Mouse (Mus musculus) MEL (cell line): ENCODE measurements around the gene Rbms3. TPM values are rescaled to one million over a fixed set of nuclear protein-coding genes. Genes with fewer than 3 reads are reported as not detected.

ENCODE experiments used
- DNase-seq: peaks from one replicate; pipeline ENCODE4 v3.0.0; 2011; ENCODE audit warnings: low read depth, low spot score
- H3K27ac ChIP-seq: 2 replicates; pipeline ENCODE4 v1.5.1; 2012; ENCODE audit warnings: low read depth, mild to moderate bottlenecking, control low read depth, low read length, moderate library complexity; ENCODE audit not compliant: control insufficient read depth
- H3K27me3 ChIP-seq, 2 experiments: fragments of 150-350 bp in 1 of 2; sonication (generic) in 1 of 2; 2 replicates each; pipeline ENCODE4 v1.6.1; 2012; ENCODE audit warnings: low read length in 2 of 2, mild to moderate bottlenecking in 2 of 2, improper control_type of control experiment in 1 of 2, moderate library complexity in 1 of 2; ENCODE audit not compliant: insufficient read depth in 2 of 2, control insufficient read depth in 1 of 2
- H3K36me3 ChIP-seq, 2 experiments: 2 replicates each; pipeline ENCODE4 v1.6.1; 2012 to 2014; ENCODE audit warnings: low read length in 2 of 2, improper control_type of control experiment in 1 of 2, inconsistent platforms in 1 of 2, mild to moderate bottlenecking in 1 of 2; ENCODE audit not compliant: insufficient read depth in 2 of 2, control insufficient read depth in 1 of 2
- H3K4me1 ChIP-seq, 2 experiments: fragments of 150-350 bp in 1 of 2; sonication (generic) in 1 of 2; 2 replicates each; pipeline ENCODE4 v1.6.1; 2012; ENCODE audit warnings: low read length in 2 of 2, improper control_type of control experiment in 1 of 2, mild to moderate bottlenecking in 1 of 2; ENCODE audit not compliant: insufficient read depth in 2 of 2, control insufficient read depth in 1 of 2
- H3K4me3 ChIP-seq, 2 experiments: fragments of 150-350 bp in 1 of 2; sonication (generic) in 1 of 2; 2 replicates each; pipeline ENCODE4 v1.5.1; 2012; ENCODE audit warnings: low read depth in 2 of 2, low read length in 2 of 2, mild to moderate bottlenecking in 2 of 2, moderate library complexity in 2 of 2, control low read depth in 1 of 2, improper control_type of control experiment in 1 of 2; ENCODE audit not compliant: control insufficient read depth in 1 of 2, insufficient read depth in 1 of 2
- H3K79me2 ChIP-seq: 2 replicates; pipeline ENCODE4 v1.6.1; 2012; ENCODE audit warnings: mild to moderate bottlenecking, low read length, moderate library complexity; ENCODE audit not compliant: control insufficient read depth, poor library complexity, insufficient read depth
- H3K9ac ChIP-seq: 2 replicates; pipeline ENCODE4 v1.6.1; 2012; ENCODE audit warnings: low read depth, mild to moderate bottlenecking, control low read depth, low read length, moderate library complexity; ENCODE audit not compliant: control insufficient read depth, poor library complexity, severe bottlenecking
- H3K9me3 ChIP-seq: fragments of 150-350 bp; sonication (generic); replicated peaks from 2 replicates; pipeline ENCODE4 v1.6.1; 2012; ENCODE audit warnings: mild to moderate bottlenecking, low read length, improper control_type of control experiment, moderate library complexity; ENCODE audit not compliant: insufficient read depth
- CHD1 ChIP-seq: IDR thresholded peaks from 2 replicates; pipeline ENCODE4 v1.6.1; 2012; ENCODE audit warnings: low read depth, mild to moderate bottlenecking, inconsistent platforms, low read length, improper control_type of control experiment
- CTCF ChIP-seq, 3 experiments: IDR thresholded peaks in 2 of 3; conservative IDR thresholded peaks in 1 of 3; 2 replicates each; pipeline ENCODE4 v1.5.1; 2011 to 2012; ENCODE audit warnings: low read length in 3 of 3, low read depth in 2 of 3, mild to moderate bottlenecking in 2 of 3, improper control_type of control experiment in 1 of 3, inconsistent platforms in 1 of 3, mixed read lengths in 1 of 3, moderate library complexity in 1 of 3; ENCODE audit not compliant: control insufficient read depth in 1 of 3, insufficient read depth in 1 of 3, poor library complexity in 1 of 3, severe bottlenecking in 1 of 3
- E2F4 ChIP-seq: IDR thresholded peaks from 2 replicates; pipeline ENCODE4 v1.6.1; 2011; ENCODE audit warnings: low read depth, low read length, improper control_type of control experiment, borderline replicate concordance
- EP300 ChIP-seq, 2 experiments: IDR thresholded peaks; 2 replicates each; pipeline ENCODE4 v1.6.1; 2011; ENCODE audit warnings: improper control_type of control experiment in 2 of 2, low read length in 2 of 2, low read depth in 1 of 2, mild to moderate bottlenecking in 1 of 2
- GABPA ChIP-seq: IDR thresholded peaks from 2 replicates; pipeline ENCODE4 v1.6.1; 2012; ENCODE audit warnings: low read depth, mild to moderate bottlenecking, inconsistent platforms, low read length, improper control_type of control experiment, moderate library complexity
- JUND ChIP-seq: IDR thresholded peaks from 2 replicates; pipeline ENCODE4 v1.6.1; 2011; ENCODE audit warnings: low read depth, mild to moderate bottlenecking, improper control_type of control experiment, low read length
- KAT2A ChIP-seq: conservative IDR thresholded peaks from 2 replicates; pipeline ENCODE4 v1.6.1; 2012; ENCODE audit warnings: low read depth, low read length, improper control_type of control experiment, inconsistent platforms
- MAX ChIP-seq: IDR thresholded peaks from 2 replicates; pipeline ENCODE4 v1.6.1; 2011; ENCODE audit warnings: low read length, improper control_type of control experiment
- MXI1 ChIP-seq: IDR thresholded peaks from 2 replicates; pipeline ENCODE4 v1.6.1; 2011; ENCODE audit warnings: mild to moderate bottlenecking, low read depth, low read length, improper control_type of control experiment
- MYC ChIP-seq: IDR thresholded peaks from 2 replicates; pipeline ENCODE4 v1.6.1; 2011; ENCODE audit warnings: low read depth, mild to moderate bottlenecking, low read length, improper control_type of control experiment, moderate library complexity
- NELFE ChIP-seq: IDR thresholded peaks from 2 replicates; pipeline ENCODE4 v1.6.1; 2011; ENCODE audit warnings: low read depth, low read length, improper control_type of control experiment
- POLR2AphosphoS5 ChIP-seq: IDR thresholded peaks from 2 replicates; pipeline ENCODE4 v1.6.1; 2012; ENCODE audit warnings: low read depth, borderline replicate concordance, mild to moderate bottlenecking, inconsistent platforms, low read length, moderate library complexity, mixed read lengths
- RAD21 ChIP-seq: IDR thresholded peaks from 2 replicates; pipeline ENCODE4 v1.6.1; 2011; ENCODE audit warnings: mild to moderate bottlenecking, low read depth, low read length, improper control_type of control experiment
- RCOR1 ChIP-seq: IDR thresholded peaks from 2 replicates; pipeline ENCODE4 v1.6.1; 2012; ENCODE audit warnings: low read depth, mild to moderate bottlenecking, inconsistent platforms, low read length, improper control_type of control experiment
- SIN3A ChIP-seq: IDR thresholded peaks from 2 replicates; pipeline ENCODE4 v1.6.1; 2012; ENCODE audit warnings: low read length, improper control_type of control experiment, inconsistent platforms
- TAL1 ChIP-seq: IDR thresholded peaks from 2 replicates; pipeline ENCODE4 v1.6.1; 2012; ENCODE audit warnings: mild to moderate bottlenecking, inconsistent platforms, low read length, moderate library complexity, mixed read lengths
- TBP ChIP-seq: IDR thresholded peaks from 2 replicates; pipeline ENCODE4 v1.8.0; 2011; ENCODE audit warnings: low read depth, low read length, improper control_type of control experiment
- TCF12 ChIP-seq: IDR thresholded peaks from 2 replicates; pipeline ENCODE4 v1.6.1; 2014; ENCODE audit warnings: low read depth, mild to moderate bottlenecking, inconsistent platforms, low read length, improper control_type of control experiment, moderate library complexity
- USF1 ChIP-seq: IDR thresholded peaks from 2 replicates; pipeline ENCODE4 v1.6.1; 2014; ENCODE audit warnings: low read depth, mild to moderate bottlenecking, inconsistent platforms, low read length, improper control_type of control experiment, moderate library complexity
- USF2 ChIP-seq, 2 experiments: IDR thresholded peaks; 2 replicates each; pipeline ENCODE4 v1.6.1; 2011 to 2012; ENCODE audit warnings: improper control_type of control experiment in 2 of 2, low read length in 2 of 2, borderline replicate concordance in 1 of 2, inconsistent platforms in 1 of 2, low read depth in 1 of 2, mild to moderate bottlenecking in 1 of 2; ENCODE audit not compliant: insufficient read depth in 1 of 2
- ZKSCAN1 ChIP-seq: IDR thresholded peaks from 2 replicates; pipeline ENCODE4 v1.6.1; 2012; ENCODE audit warnings: low read depth, mild to moderate bottlenecking, inconsistent platforms, low read length, improper control_type of control experiment, moderate library complexity
- ZNF384 ChIP-seq: IDR thresholded peaks from 2 replicates; pipeline ENCODE4 v1.6.1; 2012; ENCODE audit warnings: low read depth, mild to moderate bottlenecking, inconsistent platforms, low read length, improper control_type of control experiment
- polyA plus RNA-seq, 2 experiments: library from polyadenylated mRNA; stranded (reverse) in 1 of 2; unstranded in 1 of 2; fragments of >175 nt in 1 of 2; fragments of >200 nt in 1 of 2; gene quantifications; 2 replicates each; pipeline versions ENCODE4 v1.2.1 to v1.2.4; 2012; ENCODE audit warnings: low replicate concordance in 2 of 2, low read depth in 1 of 2; ENCODE audit not compliant: insufficient read length in 2 of 2, insufficient read depth in 1 of 2, missing spikeins in 1 of 2
- total RNA-seq: library from RNA; depleted of rRNA; stranded (reverse); fragments of 300-350 nt; gene quantifications from 2 replicates; pipeline ENCODE4 v1.2.3, GENCODE M21; 2012

The Rbms3 gene
- total and polyA plus RNA-seq, 3 experiments: not detected

- Histone ChIP-seq H3K79me2 (no peaks in the 10 kb centered on the region), H3K27ac (no peak overlapping the region), H3K4me3 (no peak overlapping the region), H3K9ac (no peak overlapping the region), H3K27me3 (no peaks in the 10 kb centered on the region; a peak in 1 of 4 replicates), H3K9me3 (no peaks in the 10 kb centered on the region), H3K4me1 (no peaks in the 10 kb centered on the region), H3K36me3 (no peaks in the 10 kb centered on the region)
- no peak for DNase-seq
- no peak for TF ChIP-seq ZNF384
- no peak for TF ChIP-seq JUND
- TF ChIP-seq USF1: no peak
- no peak for TF ChIP-seq MXI1
- TF ChIP-seq MYC: no peak
- no peak for TF ChIP-seq EP300 (IDR thresholded peaks at IDR 0.05; ENCODE audit: low read depth in 1 of 2, low read length in 2 of 2)
- TF ChIP-seq MAX: no peak
- no peak for TF ChIP-seq POLR2AphosphoS5
- TF ChIP-seq TBP: no peak
- TF ChIP-seq ZKSCAN1: no peak
- TF ChIP-seq NELFE: no peak
- no peak for TF ChIP-seq GABPA
- TF ChIP-seq TCF12: no peak
- TF ChIP-seq CTCF (IDR thresholded peaks at IDR 0.05 in 2 of 3, conservative IDR thresholded peaks at IDR 0.05 in 1 of 3; ENCODE audit: control insufficient read depth in 1 of 3, insufficient read depth in 1 of 3, low read depth in 2 of 3, low read length in 3 of 3, poor library complexity in 1 of 3, severe bottlenecking in 1 of 3): no peak
- no peak for TF ChIP-seq E2F4
- TF ChIP-seq USF2 (IDR thresholded peaks at IDR 0.05; ENCODE audit: borderline replicate concordance in 1 of 2, insufficient read depth in 1 of 2, low read depth in 1 of 2, low read length in 2 of 2): no peak
- no peak for TF ChIP-seq TAL1
These were observed 30.4 kb downstream of the Rbms3 start for GRCm38 (mm10) chr9:117599341-117599740.

DNA sequence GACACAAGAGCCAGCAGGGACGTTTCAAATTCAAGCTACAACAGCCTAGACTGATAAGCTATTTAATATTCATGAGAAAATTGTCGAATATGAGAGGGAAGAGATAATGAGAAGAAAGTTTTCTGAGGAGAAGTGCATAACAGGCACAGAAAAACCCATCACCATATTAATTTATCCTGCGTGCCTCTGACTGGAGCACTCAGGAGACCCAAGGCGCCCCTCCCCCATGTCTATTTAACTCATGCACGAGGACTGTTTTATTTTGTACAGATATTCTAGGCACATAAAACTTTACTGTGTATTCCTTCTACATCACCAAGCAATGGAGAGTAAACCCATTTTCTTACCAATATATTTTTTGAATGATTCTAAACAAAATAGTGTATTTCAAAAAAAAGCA is 33.6 kb downstream of the Rbms3 start:
- H3K9me3 ChIP-seq: no peaks in the 10 kb centered on the region
- no peak for TF ChIP-seq NELFE
- no peak for TF ChIP-seq ZKSCAN1
- TF ChIP-seq RCOR1: no peak
- no peak for TF ChIP-seq CHD1
- TF ChIP-seq KAT2A: no peak
- no peak for TF ChIP-seq TBP
- TF ChIP-seq E2F4: no peak
- no peak for TF ChIP-seq SIN3A
- TF ChIP-seq RAD21: no peak
- no peak overlapping the region for H3K4me3 ChIP-seq
- no peaks in the 10 kb centered on the region; a peak in 1 of 4 replicates for H3K27me3 ChIP-seq
- no peaks in the 10 kb centered on the region for H3K79me2 ChIP-seq
- H3K4me1 ChIP-seq: no peaks in the 10 kb centered on the region
- H3K36me3 ChIP-seq: no peaks in the 10 kb centered on the region
- H3K9ac ChIP-seq: no peak overlapping the region
- no peak overlapping the region for H3K27ac ChIP-seq
- no peak for DNase-seq
